ENCODE assay signal across 12 mouse cellular contexts in genomic region chr7:28966181-28966580, GRCm38 (mm10).
"Had no signal": no experiment of that assay in that cellular context is flagged by ENCODE, and none has a peak within 500 bp of the region (broad histone marks: within the 10 kb centered on the region; RNA-seq: fewer than 3 reads in every experiment).

No protein-coding gene starts in this region.

- H3K27ac ChIP-seq: left cerebral cortex, adult 2 months; liver, embryonic 13.5 days; lung, embryonic 15.5 days; midbrain, embryonic 12.5 days; neural tube, embryonic 13.5 days had no signal

- H3K9ac ChIP-seq: liver, embryonic 13.5 days; liver, postnatal 0 days; lung, embryonic 15.5 days; midbrain, embryonic 12.5 days; neural tube, embryonic 13.5 days had no signal

- H3K4me3 ChIP-seq: left cerebral cortex, adult 2 months; liver, embryonic 13.5 days; lung, embryonic 15.5 days; midbrain, embryonic 12.5 days; neural tube, embryonic 13.5 days had no signal

- H3K4me2 ChIP-seq: liver, embryonic 13.5 days; lung, embryonic 15.5 days; midbrain, embryonic 12.5 days; neural tube, embryonic 13.5 days had no signal

- H3K9me3 ChIP-seq: liver, embryonic 13.5 days; lung, embryonic 15.5 days; midbrain, embryonic 12.5 days; neural tube, embryonic 13.5 days had no signal

- ATAC-seq: liver, postnatal 0 days; midbrain, embryonic 16.5 days had no signal

- DNase-seq: kidney, postnatal 25 days; liver; liver, embryonic 13.5 days; liver, postnatal 0 days; right cerebral cortex, postnatal 14 days; thymus, adult 18-20 months; thymus, postnatal 14 days had no signal

- H3K27me3 ChIP-seq: liver, embryonic 13.5 days; lung, embryonic 15.5 days; midbrain, embryonic 12.5 days; neural tube, embryonic 13.5 days had no signal
